Mouse (Mus musculus): ENCODE measurements around the gene Sympk. TPM values are rescaled to one million over a fixed set of nuclear protein-coding genes. Genes with fewer than 3 reads are reported as not detected.

Sympk gene
- polyA plus RNA-seq, 1 experiment from 2014 or later: 23.5 TPM

DNA sequence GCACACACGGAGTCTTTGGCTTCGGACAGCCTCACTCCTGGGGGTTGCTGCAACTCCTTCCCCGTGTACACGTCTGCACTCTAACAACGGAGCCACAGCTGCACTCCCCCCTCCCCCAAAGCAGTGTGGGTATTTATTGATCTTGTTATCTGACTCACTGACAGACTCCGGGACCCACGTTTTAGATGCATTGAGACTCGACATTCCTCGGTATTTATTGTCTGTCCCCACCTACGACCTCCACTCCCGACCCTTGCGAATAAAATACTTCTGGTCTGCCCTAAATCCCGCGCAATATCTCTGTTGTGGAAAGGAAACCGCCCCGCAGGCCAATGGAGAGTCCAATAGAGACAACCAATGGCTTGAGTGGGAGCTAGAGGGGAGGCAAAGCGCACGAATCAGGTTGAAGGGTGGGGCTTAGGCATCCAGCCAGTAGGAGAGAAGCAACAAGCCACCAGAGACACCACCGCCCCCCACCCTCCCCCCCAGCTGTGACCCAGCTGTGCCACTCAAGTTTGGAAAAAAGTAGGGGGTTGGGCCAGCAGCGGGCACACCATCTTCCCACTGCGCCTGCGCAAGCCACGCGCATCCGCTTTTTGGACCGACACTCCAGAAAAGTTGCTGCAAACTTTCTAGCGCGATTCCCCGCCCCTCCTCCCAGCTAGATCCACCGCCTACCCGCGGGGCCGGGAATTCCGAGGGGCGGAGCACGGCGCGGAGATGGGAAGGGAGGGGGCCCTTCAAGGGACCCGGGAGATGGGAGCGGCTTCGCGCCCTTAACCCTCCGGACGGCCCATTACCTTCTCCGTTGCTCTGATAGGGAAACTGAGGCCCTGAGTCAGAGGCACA, 69.6 kb downstream of the Sympk start:
- no peaks in the 10 kb centered on the region for H3K9me3 ChIP-seq (ENCODE audit: control insufficient read depth, low read length)
- peak overlapping the region; percentile 78 for H3K4me3 ChIP-seq (ENCODE audit: low read length)
- H3K4me1 ChIP-seq (ENCODE audit: control insufficient read depth, insufficient read depth, low read length): peaks cover 44% of the 10 kb centered on the region
- H3K27me3 ChIP-seq (replicated peaks; ENCODE audit: control insufficient read depth, insufficient read depth, low read length): no peaks in the 10 kb centered on the region
- H3K9ac ChIP-seq (ENCODE audit: low read depth, low read length): peak overlapping the region; percentile 87
- peak; percentile 88 for ATAC-seq
- under 1% methylated on average over 45 of the region's 45 CpGs for WGBS
- H3K4me2 ChIP-seq (ENCODE audit: low read depth, low read length): peak overlapping the region; percentile 93
- peak overlapping the region; percentile 96 for H3K27ac ChIP-seq (ENCODE audit: low read length)
- H3K36me3 ChIP-seq (ENCODE audit: control insufficient read depth, insufficient read depth, low read length): peaks cover 2% of the 10 kb centered on the region; the same call in 1 of the 2 replicates

DNA sequence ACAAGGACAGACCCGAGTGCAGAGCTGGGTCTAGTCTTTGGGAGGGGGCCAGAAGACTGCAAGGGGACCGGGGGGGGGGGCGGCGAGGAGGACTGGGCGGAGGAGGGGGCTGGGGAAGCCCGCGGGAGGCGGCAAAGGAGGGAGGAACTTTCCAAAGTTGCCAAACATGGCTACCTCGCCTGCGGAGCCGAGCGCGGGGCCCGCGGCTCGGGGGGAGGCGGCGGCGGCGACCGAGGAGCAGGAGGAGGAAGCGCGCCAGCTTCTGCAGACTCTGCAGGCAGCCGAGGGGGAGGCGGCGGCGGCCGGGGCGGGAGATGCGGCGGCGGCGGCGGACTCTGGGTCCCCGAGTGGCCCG, 70.3 kb downstream of the Sympk start, which contains the start of gene Six5:
Six5 (plus strand) TSS at position 124 of the 355 bp plus-strand sequence.
- peak; percentile 8; the same call in 1 of the 2 replicates for ATAC-seq
- H3K4me3 ChIP-seq (ENCODE audit: low read length): peak within 1 kb of the TSS; percentile 78
- H3K4me1 ChIP-seq (ENCODE audit: control insufficient read depth, insufficient read depth, low read length): peaks cover 44% of the 10 kb centered on the region
- WGBS: 0% methylated on average over 25 of the region's 36 CpGs
- H3K27ac ChIP-seq (ENCODE audit: low read length): peak within 1 kb of the TSS; percentile 96
- peaks cover 2% of the 10 kb centered on the region; the same call in 1 of the 2 replicates for H3K36me3 ChIP-seq (ENCODE audit: control insufficient read depth, insufficient read depth, low read length)
- no peaks in the 10 kb centered on the region for H3K27me3 ChIP-seq (replicated peaks; ENCODE audit: control insufficient read depth, insufficient read depth, low read length)
- H3K9ac ChIP-seq (ENCODE audit: low read depth, low read length): peak within 1 kb of the TSS; percentile 87
- no peaks in the 10 kb centered on the region for H3K9me3 ChIP-seq (ENCODE audit: control insufficient read depth, low read length)
- peak within 1 kb of the TSS; percentile 93 for H3K4me2 ChIP-seq (ENCODE audit: low read depth, low read length)

DNA sequence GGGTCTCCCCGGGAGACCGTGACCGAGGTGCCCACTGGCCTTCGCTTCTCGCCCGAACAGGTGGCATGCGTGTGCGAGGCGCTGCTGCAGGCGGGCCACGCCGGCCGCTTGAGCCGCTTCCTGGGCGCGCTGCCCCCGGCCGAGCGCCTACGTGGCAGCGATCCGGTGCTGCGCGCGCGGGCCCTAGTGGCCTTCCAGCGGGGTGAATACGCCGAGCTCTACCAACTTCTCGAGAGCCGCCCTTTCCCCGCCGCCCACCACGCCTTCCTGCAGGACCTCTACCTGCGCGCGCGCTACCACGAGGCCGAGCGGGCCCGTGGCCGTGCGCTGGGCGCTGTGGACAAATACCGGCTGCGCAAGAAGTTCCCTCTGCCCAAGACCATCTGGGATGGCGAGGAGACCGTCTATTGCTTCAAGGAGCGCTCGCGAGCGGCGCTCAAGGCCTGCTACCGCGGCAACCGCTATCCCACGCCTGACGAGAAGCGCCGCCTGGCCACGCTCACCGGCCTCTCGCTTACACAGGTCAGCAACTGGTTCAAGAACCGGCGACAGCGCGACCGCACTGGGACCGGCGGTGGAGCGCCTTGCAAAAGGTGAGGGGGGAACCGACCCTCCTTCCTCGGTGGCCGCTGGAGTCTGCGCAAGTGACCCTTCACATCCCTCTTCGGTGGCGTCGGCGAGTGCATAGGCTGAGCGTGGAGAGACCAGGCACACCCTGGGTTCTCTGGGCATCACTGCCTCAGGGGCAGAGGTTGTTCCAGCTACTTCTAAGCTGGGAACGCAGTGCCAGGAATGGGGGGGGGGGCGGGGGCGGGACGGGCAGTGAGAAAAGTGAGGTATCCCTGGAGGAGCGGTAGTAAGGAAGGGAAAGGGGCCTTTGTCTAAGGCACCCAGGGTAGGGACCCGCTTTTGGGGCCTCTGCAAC, 70.9 kb downstream of the Sympk start:
- peak overlapping the region; percentile 78 for H3K4me3 ChIP-seq (ENCODE audit: low read length)
- H3K9ac ChIP-seq (ENCODE audit: low read depth, low read length): peak overlapping the region; percentile 87
- ATAC-seq: 0 out of 2 replicates have a peak, but pooled peaks have one; percentile 0
- peak overlapping the region; percentile 96 for H3K27ac ChIP-seq (ENCODE audit: low read length)
- H3K36me3 ChIP-seq (ENCODE audit: control insufficient read depth, insufficient read depth, low read length): peaks cover 2% of the 10 kb centered on the region; the same call in 1 of the 2 replicates
- H3K9me3 ChIP-seq (ENCODE audit: control insufficient read depth, low read length): no peaks in the 10 kb centered on the region
- peak overlapping the region; percentile 93 for H3K4me2 ChIP-seq (ENCODE audit: low read depth, low read length)
- H3K4me1 ChIP-seq (ENCODE audit: control insufficient read depth, insufficient read depth, low read length): peaks cover 44% of the 10 kb centered on the region
- no peaks in the 10 kb centered on the region for H3K27me3 ChIP-seq (replicated peaks; ENCODE audit: control insufficient read depth, insufficient read depth, low read length)
- under 1% methylated on average over 87 of the region's 87 CpGs for WGBS

DNA sequence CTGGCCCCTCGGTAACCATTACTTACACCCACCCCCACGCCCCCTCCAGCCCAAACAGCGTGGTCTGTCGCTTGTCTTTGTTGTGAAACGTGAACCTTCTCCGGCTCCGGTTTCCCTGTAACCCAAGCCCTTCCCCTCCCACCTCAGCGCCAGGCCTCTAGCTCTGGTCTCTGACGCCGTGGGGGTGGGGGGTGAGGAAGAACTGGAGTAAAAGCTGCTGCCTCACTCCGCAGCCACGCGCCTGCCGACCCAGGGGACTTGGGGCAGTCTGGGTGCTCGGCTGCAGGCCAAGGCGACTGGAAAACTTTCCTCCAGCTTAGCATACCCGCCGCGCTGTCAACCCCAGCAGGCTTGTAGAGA, 71.6 kb downstream of the Sympk start:
- Histone ChIP-seq H3K4me2 (ENCODE audit: low read depth, low read length) (peak overlapping the region; percentile 93), H3K4me1 (ENCODE audit: control insufficient read depth, insufficient read depth, low read length) (peaks cover 44% of the 10 kb centered on the region), H3K27me3 (replicated peaks; ENCODE audit: control insufficient read depth, insufficient read depth, low read length) (no peaks in the 10 kb centered on the region), H3K9ac (ENCODE audit: low read depth, low read length) (peak overlapping the region; percentile 87), H3K4me3 (ENCODE audit: low read length) (peak overlapping the region; percentile 78), H3K9me3 (ENCODE audit: control insufficient read depth, low read length) (no peaks in the 10 kb centered on the region), H3K27ac (ENCODE audit: low read length) (peak overlapping the region; percentile 96), H3K36me3 (ENCODE audit: control insufficient read depth, insufficient read depth, low read length) (peaks cover 2% of the 10 kb centered on the region; the same call in 1 of the 2 replicates)
- under 1% methylated on average over 19 of the region's 19 CpGs for WGBS
- ATAC-seq: peak; percentile 2; the same call in 1 of the 2 replicates

DNA sequence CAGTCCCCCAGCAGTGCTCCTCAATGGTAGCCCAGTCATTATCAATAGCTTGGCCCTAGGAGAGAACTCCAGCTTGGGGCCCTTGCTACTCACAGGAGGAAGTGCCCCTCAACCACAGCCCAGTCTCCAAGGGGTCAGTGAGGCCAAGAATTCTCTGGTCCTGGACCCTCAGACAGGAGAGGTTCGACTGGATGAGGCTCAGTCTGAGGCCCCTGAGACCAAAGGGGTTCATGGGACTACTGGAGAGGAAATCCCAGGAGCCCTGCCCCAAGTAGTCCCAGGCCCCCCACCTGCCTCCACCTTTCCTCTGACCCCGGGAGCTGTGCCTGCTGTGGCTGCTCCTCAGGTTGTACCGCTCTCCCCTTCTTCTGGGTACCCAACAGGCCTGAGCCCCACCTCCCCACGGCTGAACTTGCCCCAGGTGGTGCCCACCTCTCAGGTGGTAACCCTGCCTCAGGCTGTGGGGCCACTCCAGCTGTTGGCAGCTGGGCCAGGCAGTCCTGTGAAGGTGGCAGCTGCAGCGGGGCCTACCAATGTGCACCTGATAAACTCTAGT, 72.3 kb downstream of the Sympk start:
- no peak for ATAC-seq
- Histone ChIP-seq H3K36me3 (ENCODE audit: control insufficient read depth, insufficient read depth, low read length) (peaks cover 2% of the 10 kb centered on the region; the same call in 1 of the 2 replicates), H3K9me3 (ENCODE audit: control insufficient read depth, low read length) (no peaks in the 10 kb centered on the region), H3K27me3 (replicated peaks; ENCODE audit: control insufficient read depth, insufficient read depth, low read length) (no peaks in the 10 kb centered on the region), H3K9ac (ENCODE audit: low read depth, low read length) (peak overlapping the region; percentile 87), H3K4me3 (ENCODE audit: low read length) (peak overlapping the region; percentile 78), H3K4me2 (ENCODE audit: low read depth, low read length) (peak overlapping the region; percentile 93), H3K4me1 (ENCODE audit: control insufficient read depth, insufficient read depth, low read length) (peaks cover 44% of the 10 kb centered on the region), H3K27ac (ENCODE audit: low read length) (peak overlapping the region; percentile 96)
- 53% methylated on average over 5 of the region's 5 CpGs for WGBS

DNA sequence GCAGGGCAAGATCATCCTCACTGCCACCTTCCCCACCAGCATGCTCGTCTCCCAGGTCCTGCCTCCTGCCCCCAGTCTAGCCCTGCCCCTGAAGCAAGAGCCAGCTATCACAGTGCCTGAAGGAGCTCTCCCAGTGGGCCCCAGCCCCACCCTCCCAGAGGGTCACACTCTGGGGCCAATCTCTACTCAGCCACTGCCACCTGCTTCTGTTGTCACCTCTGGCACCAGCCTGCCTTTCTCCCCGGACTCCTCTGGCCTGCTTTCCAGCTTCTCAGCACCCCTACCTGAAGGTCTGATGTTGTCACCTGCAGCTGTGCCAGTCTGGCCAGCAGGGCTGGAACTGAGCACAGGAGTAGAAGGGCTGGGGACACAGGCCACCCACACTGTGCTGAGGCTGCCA, 73.0 kb downstream of the Sympk start:
- H3K36me3 ChIP-seq (ENCODE audit: control insufficient read depth, insufficient read depth, low read length): peaks cover 2% of the 10 kb centered on the region; the same call in 1 of the 2 replicates
- WGBS: 44% methylated on average over 2 of the region's 2 CpGs
- H3K9ac ChIP-seq (ENCODE audit: low read depth, low read length): peak overlapping the region; percentile 87
- H3K4me3 ChIP-seq (ENCODE audit: low read length): peak overlapping the region; percentile 3; the same call in 1 of the 2 replicates
- ATAC-seq: no peak
- peak overlapping the region; percentile 23 for H3K27ac ChIP-seq (ENCODE audit: low read length)
- no peaks in the 10 kb centered on the region for H3K9me3 ChIP-seq (ENCODE audit: control insufficient read depth, low read length)
- H3K4me1 ChIP-seq (ENCODE audit: control insufficient read depth, insufficient read depth, low read length): peaks cover 38% of the 10 kb centered on the region
- H3K4me2 ChIP-seq (ENCODE audit: low read depth, low read length): no peak overlapping the region
- no peaks in the 10 kb centered on the region for H3K27me3 ChIP-seq (replicated peaks; ENCODE audit: control insufficient read depth, insufficient read depth, low read length)

DNA sequence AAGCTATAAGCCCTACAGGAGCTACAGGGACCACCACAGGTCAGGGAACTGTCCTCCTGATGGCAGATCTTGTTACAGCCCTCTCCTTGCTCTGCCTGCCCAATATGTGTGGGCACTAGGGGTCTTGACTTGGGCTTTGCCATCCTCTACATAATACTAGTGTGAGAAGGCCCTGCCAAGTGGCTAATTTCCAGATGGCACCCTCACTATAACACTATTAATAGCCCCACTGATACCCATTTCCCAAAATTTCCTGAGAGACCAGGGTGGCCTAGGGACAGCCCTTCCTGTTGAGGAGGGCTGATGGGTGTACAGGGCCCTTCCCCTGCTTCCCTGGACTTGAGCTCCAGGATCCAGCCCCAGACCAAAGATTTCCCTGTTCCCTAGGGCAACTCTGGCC, 73.7 kb downstream of the Sympk start:
- no peak for ATAC-seq
- Histone ChIP-seq H3K4me3 (ENCODE audit: low read length) (no peak overlapping the region), H3K36me3 (ENCODE audit: control insufficient read depth, insufficient read depth, low read length) (peaks cover 2% of the 10 kb centered on the region; the same call in 1 of the 2 replicates), H3K9ac (ENCODE audit: low read depth, low read length) (no peak overlapping the region), H3K27me3 (replicated peaks; ENCODE audit: control insufficient read depth, insufficient read depth, low read length) (no peaks in the 10 kb centered on the region), H3K27ac (ENCODE audit: low read length) (peak overlapping the region; percentile 23; the same call in 1 of the 2 replicates), H3K9me3 (ENCODE audit: control insufficient read depth, low read length) (no peaks in the 10 kb centered on the region), H3K4me1 (ENCODE audit: control insufficient read depth, insufficient read depth, low read length) (peaks cover 31% of the 10 kb centered on the region), H3K4me2 (ENCODE audit: low read depth, low read length) (no peak overlapping the region)

DNA sequence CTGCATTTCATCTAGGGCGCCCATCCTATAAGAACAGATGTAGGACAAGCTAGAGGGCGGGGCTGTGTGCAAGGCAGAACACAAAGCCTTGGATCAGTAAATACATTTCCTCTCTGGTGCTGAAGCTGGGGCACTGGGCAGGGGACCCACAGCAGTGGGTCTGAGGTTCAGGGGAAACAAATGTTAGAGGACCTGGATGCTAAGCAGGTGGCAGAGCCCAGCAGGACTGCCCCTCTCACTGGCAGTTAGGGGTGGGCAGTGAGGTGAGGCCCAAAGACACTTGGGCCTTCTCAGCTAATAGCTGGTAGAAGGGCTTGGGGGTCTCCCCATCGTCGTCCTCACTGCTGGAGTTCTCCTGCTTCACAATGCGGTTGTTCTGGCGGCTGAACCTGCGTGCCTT, 74.6 kb downstream of the Sympk start:
- Histone ChIP-seq H3K4me3 (ENCODE audit: low read length) (no peak overlapping the region), H3K36me3 (ENCODE audit: control insufficient read depth, insufficient read depth, low read length) (peaks cover 2% of the 10 kb centered on the region; the same call in 1 of the 2 replicates), H3K9ac (ENCODE audit: low read depth, low read length) (no peak overlapping the region), H3K4me2 (ENCODE audit: low read depth, low read length) (no peak overlapping the region), H3K27ac (ENCODE audit: low read length) (no peak overlapping the region), H3K9me3 (ENCODE audit: control insufficient read depth, low read length) (no peaks in the 10 kb centered on the region), H3K27me3 (replicated peaks; ENCODE audit: control insufficient read depth, insufficient read depth, low read length) (no peaks in the 10 kb centered on the region), H3K4me1 (ENCODE audit: control insufficient read depth, insufficient read depth, low read length) (peaks cover 25% of the 10 kb centered on the region)
- WGBS: 71% methylated on average over 7 of the region's 7 CpGs
- ATAC-seq: no peak
